Mouse (Mus musculus) layer of hippocampus, adult 18-20 months (tissue): ENCODE measurements around the gene Gm20481. TPM values are rescaled to one million over a fixed set of nuclear protein-coding genes. Genes with fewer than 3 reads are reported as not detected.

ENCODE experiments used
- total RNA-seq, 2 experiments: library from RNA; stranded (reverse); gene quantifications; 2 replicates each; pipeline ENCODE4 v1.2.3; 2021

Gene Gm20481
- total RNA-seq, 2 experiments from 2014 or later, result not detected

Other genes starting within 250 kb of the Gm20481 start
- gene C4b, start 226.0 kb upstream of the Gm20481 start, total RNA-seq, result 10 to 100 TPM; 71.3 to 73.0 TPM
- under 1 TPM in 1 of 2 experiments, not detected in 1; 0.30 TPM for gene Cyp21a1, start 165.4 kb upstream of the Gm20481 start, total RNA-seq
- 10 to 100 TPM; 50.8 to 53.8 TPM for gene Stk19, start 133.0 kb upstream of the Gm20481 start, total RNA-seq
- gene Dxo, start 132.9 kb upstream of the Gm20481 start, total RNA-seq, result 10 to 100 TPM; 36.6 to 40.8 TPM
- gene Skiv2l, start 119.7 kb upstream of the Gm20481 start, total RNA-seq, result 10 to 100 TPM; 70.1 to 74.2 TPM
- 10 to 100 TPM; 34.1 to 39.6 TPM for gene Nelfe, start 119.5 kb upstream of the Gm20481 start, total RNA-seq
- gene Cfb, start 107.4 kb upstream of the Gm20481 start, total RNA-seq, result not detected
- 1 to 10 TPM; 8.6 to 8.8 TPM for gene Zbtb12, start 90.4 kb upstream of the Gm20481 start, total RNA-seq
- gene Gm20547, start 87.9 kb upstream of the Gm20481 start, total RNA-seq, result under 1 TPM in 1 of 2 experiments, not detected in 1; 0.10 TPM
- gene C2, start 71.6 kb upstream of the Gm20481 start, total RNA-seq, result 1 to 10 TPM in 1 of 2 experiments, under 1 TPM in 1; 0.89 to 3.1 TPM
- gene Ehmt2, start 71.4 kb upstream of the Gm20481 start, total RNA-seq, result 100 to 1,000 TPM; 186 to 193 TPM
- gene Slc44a4, start 55.4 kb upstream of the Gm20481 start, total RNA-seq, result under 1 TPM in 1 of 2 experiments, not detected in 1; 0.43 TPM
- gene Neu1, start 38.7 kb upstream of the Gm20481 start, total RNA-seq, result 10 to 100 TPM; 41.4 to 44.2 TPM
- gene Hspa1b, start 10.7 kb upstream of the Gm20481 start, total RNA-seq, result 10 to 100 TPM; 27.5 to 37.5 TPM
- gene Hspa1a, start 2.2 kb downstream of the Gm20481 start, total RNA-seq, result 10 to 100 TPM; 24.3 to 27.8 TPM
- under 1 TPM; 0.12 to 0.48 TPM for gene Hspa1l, start 2.8 kb downstream of the Gm20481 start, total RNA-seq
- 10 to 100 TPM; 18.2 to 20.7 TPM for gene Lsm2, start 11.9 kb downstream of the Gm20481 start, total RNA-seq
- gene Vars, start 31.1 kb downstream of the Gm20481 start, total RNA-seq, result 10 to 100 TPM; 46.6 to 50.4 TPM
- gene Vwa7, start 46.7 kb downstream of the Gm20481 start, total RNA-seq, result under 1 TPM; 0.15 to 0.22 TPM
- 1 to 10 TPM in 1 of 2 experiments, not detected in 1; 1.4 TPM for gene Sapcd1, start 58.1 kb downstream of the Gm20481 start, total RNA-seq
- 1 to 10 TPM; 1.5 to 1.6 TPM for gene Msh5, start 76.8 kb downstream of the Gm20481 start, total RNA-seq
- gene Clic1, start 80.1 kb downstream of the Gm20481 start, total RNA-seq, result 1 to 10 TPM; 7.7 to 8.3 TPM
- gene Ddah2, start 89.1 kb downstream of the Gm20481 start, total RNA-seq, result 10 to 100 TPM in 1 of 2 experiments, 1 to 10 TPM in 1; 9.4 to 11.0 TPM
- gene Ly6g6c, start 95.5 kb downstream of the Gm20481 start, total RNA-seq, result not detected
- gene Mpig6b, start 96.3 kb downstream of the Gm20481 start, total RNA-seq, result not detected
- gene Ly6g6e, start 107.0 kb downstream of the Gm20481 start, total RNA-seq, result 1 to 10 TPM; 3.6 to 5.0 TPM
- gene Ly6g6d, start 108.2 kb downstream of the Gm20481 start, total RNA-seq, result 1 to 10 TPM in 1 of 2 experiments, under 1 TPM in 1; 0.87 to 2.0 TPM
- under 1 TPM; 0.57 to 0.58 TPM for gene Ly6g6f, start 115.7 kb downstream of the Gm20481 start, total RNA-seq
- gene Abhd16a, start 119.4 kb downstream of the Gm20481 start, total RNA-seq, result 100 to 1,000 TPM in 1 of 2 experiments, 10 to 100 TPM in 1; 97.6 to 103 TPM
- not detected for gene Ly6g5c, start 138.4 kb downstream of the Gm20481 start, total RNA-seq
- under 1 TPM; 0.30 to 0.56 TPM for gene Ly6g5b, start 145.5 kb downstream of the Gm20481 start, total RNA-seq
- gene Gpank1, start 151.5 kb downstream of the Gm20481 start, total RNA-seq, result 10 to 100 TPM; 15.2 to 17.1 TPM
- 100 to 1,000 TPM; 179 to 185 TPM for gene Csnk2b, start 152.1 kb downstream of the Gm20481 start, total RNA-seq
- 10 to 100 TPM; 22.5 to 28.9 TPM for gene D17H6S53E, start 156.5 kb downstream of the Gm20481 start, total RNA-seq
- not detected for gene Apom, start 162.1 kb downstream of the Gm20481 start, total RNA-seq
- gene Bag6, start 165.3 kb downstream of the Gm20481 start, total RNA-seq, result 100 to 1,000 TPM; 323 to 339 TPM
- gene Prrc2a, start 195.0 kb downstream of the Gm20481 start, total RNA-seq, result 100 to 1,000 TPM; 317 to 343 TPM
- gene Aif1, start 206.2 kb downstream of the Gm20481 start, total RNA-seq, result 10 to 100 TPM in 1 of 2 experiments, 1 to 10 TPM in 1; 9.4 to 13.0 TPM
- gene Lst1, start 218.5 kb downstream of the Gm20481 start, total RNA-seq, result 1 to 10 TPM; 5.5 to 6.7 TPM
- gene Ltb, start 224.5 kb downstream of the Gm20481 start, total RNA-seq, result under 1 TPM; 0.41 to 0.64 TPM
- gene Tnf, start 232.1 kb downstream of the Gm20481 start, total RNA-seq, result not detected
- gene Lta, start 235.4 kb downstream of the Gm20481 start, total RNA-seq, result under 1 TPM; 0.22 to 0.41 TPM